27 mouse cellular contexts compared by ENCODE assay signal in genomic region chr16:84681991-84682390, GRCm38 (mm10). TPM values are rescaled to one million over a fixed set of nuclear protein-coding genes. Genes with fewer than 3 reads are reported as not detected.
DNase-seq lines count a peak whose midpoint lies in the region; ATAC-seq and TF ChIP-seq lines count a peak whose summit lies in the region.
"Had no signal": no experiment of that assay in that cellular context is flagged by ENCODE, and none has a peak within 500 bp of the region (broad histone marks: within the 10 kb centered on the region; RNA-seq: fewer than 3 reads in every experiment).

No protein-coding gene starts in this region.

- TF ChIP-seq POLR2A in CH12.LX (IDR thresholded peaks at IDR 0.05; ENCODE audit: low read depth, low read length) = no peak

- peak; percentile 46; the same call in 1 of the 2 replicates for ATAC-seq in neutrophil, adult 5-6 weeks (ENCODE audit: extremely low read depth, insufficient number of reproducible peaks, low FRiP score, poor library complexity, severe bottlenecking)
- ATAC-seq in forebrain, embryonic 14.5 days = no peak
- ATAC-seq: forebrain, embryonic 15.5 days; hindbrain, embryonic 16.5 days; intestine, embryonic 16.5 days; midbrain, embryonic 15.5 days had no signal

- 76% methylated on average over 4 of the region's 4 CpGs for WGBS in forebrain, embryonic 14.5 days

- no peaks in the 10 kb centered on the region for H3K27me3 ChIP-seq in CH12.LX (replicated peaks)
- no peaks in the 10 kb centered on the region for H3K27me3 ChIP-seq in forebrain, embryonic 14.5 days (replicated peaks; ENCODE audit: control insufficient read depth, insufficient read depth, low read length)
- H3K27me3 ChIP-seq: forebrain, embryonic 15.5 days; limb, embryonic 12.5 days; lung, embryonic 15.5 days; midbrain, embryonic 15.5 days; neural tube, embryonic 15.5 days had no signal

- no peaks in the 10 kb centered on the region for H3K79me2 ChIP-seq in CH12.LX (replicated peaks; ENCODE audit: control insufficient read depth, extremely low read depth, insufficient read depth, poor library complexity, severe bottlenecking)

- peak; percentile 27 to 28 for DNase-seq in spleen, postnatal 36 days (ENCODE audit: low spot score in 2 of 2)
- no peak for DNase-seq in spleen, postnatal 4 days (ENCODE audit: low spot score in 2 of 2)
- DNase-seq in CH12.LX (ENCODE audit: extremely low read depth) = peak; percentile 62
- no peak for DNase-seq in heart, adult 18-20 months
- DNase-seq in thymus, postnatal 36 days = no peak
- no peak for DNase-seq in forebrain, embryonic 14.5 days (ENCODE audit: low spot score)
- DNase-seq: adrenal gland, adult 8-10 months; cerebellum, adult 11 months; cerebellum, adult 9-10 months; cerebellum, postnatal 36 days; heart, postnatal 14 days; kidney, adult 9 months; kidney, postnatal 14 days; layer of hippocampus, adult 9-11 months; thymus, adult 18-20 months; thymus, postnatal 4 days had no signal

- H3K9ac ChIP-seq in CH12.LX (ENCODE audit: insufficient read depth, low read depth) = peak overlapping the region; percentile 39; the same call in 1 of the 2 replicates
- H3K9ac ChIP-seq in forebrain, embryonic 14.5 days (ENCODE audit: low read length) = no peak overlapping the region
- H3K9ac ChIP-seq: forebrain, embryonic 15.5 days; limb, embryonic 12.5 days; lung, embryonic 15.5 days; midbrain, embryonic 15.5 days; neural tube, embryonic 15.5 days had no signal

- H3K27ac ChIP-seq in CH12.LX (ENCODE audit: insufficient read depth, low read depth) = no peak overlapping the region; the same call in 1 of the 2 replicates
- H3K27ac ChIP-seq in forebrain, embryonic 14.5 days (ENCODE audit: low read depth, low read length) = no peak overlapping the region
- H3K27ac ChIP-seq: forebrain, embryonic 15.5 days; hindbrain, embryonic 10.5 days; limb, embryonic 12.5 days; lung, embryonic 15.5 days; midbrain, embryonic 10.5 days; midbrain, embryonic 15.5 days; neural tube, embryonic 15.5 days had no signal

- TF ChIP-seq CTCF in CH12.LX (conservative IDR thresholded peaks at IDR 0.05 in 1 of 2, IDR thresholded peaks at IDR 0.05 in 1 of 2; ENCODE audit: low read depth in 2 of 2, low read length in 2 of 2) = no peak

- H3K36me3 ChIP-seq in CH12.LX (replicated peaks in 1 of 2; ENCODE audit: control insufficient read depth in 1 of 2, insufficient read depth in 1 of 2, low read length in 1 of 2) = no peaks in the 10 kb centered on the region
- H3K36me3 ChIP-seq in forebrain, embryonic 14.5 days (ENCODE audit: control insufficient read depth, insufficient read depth, low read length) = no peaks in the 10 kb centered on the region
- H3K36me3 ChIP-seq: forebrain, embryonic 15.5 days; hindbrain, embryonic 10.5 days; limb, embryonic 12.5 days; lung, embryonic 15.5 days; midbrain, embryonic 10.5 days; midbrain, embryonic 15.5 days; neural tube, embryonic 15.5 days had no signal

- in situ Hi-C loops in CH12.LX (cut with MboI; ENCODE audit: low pct_ligation_motif_present, low pct_unique_long_range_greater_than_20kb, low sequenced_read_pairs) = no loop called here

- no peak; the same call in 1 of the 2 replicates for TF ChIP-seq EP300 in CH12.LX (IDR thresholded peaks at IDR 0.05; ENCODE audit: low read length)

- H3K4me3 ChIP-seq in CH12.LX (replicated peaks in 1 of 3; ENCODE audit: low read depth in 2 of 3, low read length in 2 of 3, poor library complexity in 1 of 3) = no peak overlapping the region
- H3K4me3 ChIP-seq in forebrain, embryonic 14.5 days (ENCODE audit: low read depth, low read length) = no peak overlapping the region
- H3K4me3 ChIP-seq: forebrain, embryonic 15.5 days; hindbrain, embryonic 10.5 days; limb, embryonic 12.5 days; lung, embryonic 15.5 days; midbrain, embryonic 10.5 days; midbrain, embryonic 15.5 days; neural tube, embryonic 15.5 days had no signal

- dilution Hi-C loops in CH12.LX (cut with MboI; ENCODE audit: extremely low pct_ligation_motif_present, extremely low pct_unique_long_range_greater_than_20kb, low sequenced_read_pairs) = no loop called here

- H3K9me3 ChIP-seq in CH12.LX (replicated peaks; ENCODE audit: low read length) = peaks cover 8% of the 10 kb centered on the region
- no peaks in the 10 kb centered on the region for H3K9me3 ChIP-seq in forebrain, embryonic 14.5 days (replicated peaks; ENCODE audit: control insufficient read depth, low read length)
- H3K9me3 ChIP-seq: forebrain, embryonic 15.5 days; hindbrain, embryonic 10.5 days; limb, embryonic 12.5 days; lung, embryonic 15.5 days; midbrain, embryonic 10.5 days; midbrain, embryonic 15.5 days; neural tube, embryonic 15.5 days had no signal

- peaks cover 9 to 26% of the 10 kb centered on the region in 2 experiments for H3K4me1 ChIP-seq in CH12.LX (ENCODE audit: control insufficient read depth in 1 of 2, insufficient read depth in 2 of 2)
- no peaks in the 10 kb centered on the region for H3K4me1 ChIP-seq in forebrain, embryonic 14.5 days (ENCODE audit: control insufficient read depth, insufficient read depth, low read length)
- H3K4me1 ChIP-seq: forebrain, embryonic 15.5 days; hindbrain, embryonic 10.5 days; limb, embryonic 12.5 days; lung, embryonic 15.5 days; midbrain, embryonic 10.5 days; midbrain, embryonic 15.5 days; neural tube, embryonic 15.5 days had no signal

- H3K4me2 ChIP-seq in CH12.LX (ENCODE audit: insufficient read depth, low read depth, poor library complexity, severe bottlenecking) = no peak overlapping the region
- no peak overlapping the region for H3K4me2 ChIP-seq in forebrain, embryonic 14.5 days (ENCODE audit: low read length)
- H3K4me2 ChIP-seq: forebrain, embryonic 15.5 days; limb, embryonic 12.5 days; liver, embryonic 11.5 days; lung, embryonic 15.5 days; midbrain, embryonic 15.5 days; neural tube, embryonic 15.5 days had no signal

- TF ChIP-seq RAD21 in CH12.LX (IDR thresholded peaks at IDR 0.05; ENCODE audit: low read depth, low read length) = no peak

TF ChIP-seq in CH12.LX, 34 proteins besides CTCF, POLR2A, EP300 and RAD21:
- TF ChIP-seq ZNF384 (IDR thresholded peaks at IDR 0.05; ENCODE audit: low read depth, low read length) = peak; percentile 82
- no peak for TF ChIP-seq CHD2 (IDR thresholded peaks at IDR 0.05; ENCODE audit: low read length)
- 0 out of 2 replicates have a peak, but pooled peaks have one; percentile 7 for TF ChIP-seq ETS1 (conservative IDR thresholded peaks at IDR 0.05; ENCODE audit: low read depth, low read length)
- 0 out of 2 replicates have a peak, but pooled peaks have one; percentile 6 for TF ChIP-seq TBP (conservative IDR thresholded peaks at IDR 0.05; ENCODE audit: low read depth, low read length)
- no peak for TF ChIP-seq BHLHE40 (IDR thresholded peaks at IDR 0.05; ENCODE audit: low read depth, low read length)
- no peak for TF ChIP-seq IRF4 (IDR thresholded peaks at IDR 0.05; ENCODE audit: low read depth, low read length)

RNA-seq across cellular contexts. Expression of gene Mrpl39, which starts 53.6 kb away (rescaled TPM):
- total RNA-seq in CH12.LX (2012; rRNA removed) = 123 and 128 TPM in 2 replicates
- 110 and 112 TPM in 2 replicates for total RNA-seq in CH12.LX (2014; rRNA removed)
- polyA plus RNA-seq in CH12.LX (2012; ENCODE audit: insufficient read length, low read depth) = 97.4 and 102 TPM in 2 replicates
- 27.2 and 33.5 TPM in 2 replicates for total RNA-seq in neutrophil, adult 5-6 weeks (2017)
- 10 to 100 TPM; 40.3 to 42.9 TPM for total RNA-seq in heart, adult 18-20 months (2021)
- 35.4 and 43.7 TPM in 2 replicates for polyA plus RNA-seq in forebrain, embryonic 14.5 days (2014; fragmentation: Nextera tagmentation; extraction: Ambion mirVana)

Comparison
In these comparisons a context has a peak if more than half of its experiments do, and no peak if none do; other contexts are left out.
1. DNase-seq: peak in spleen, postnatal 36 days (2 of 2) and CH12.LX (single experiment); none in spleen, postnatal 4 days (0 of 2), heart, adult 18-20 months (0 of 2), thymus, postnatal 36 days (0 of 2) and forebrain, embryonic 14.5 days (single experiment).